Mouse (Mus musculus) neural tube, embryonic 14.5 days (tissue): Measurements from ENCODE around the gene Pcnt. TPM values are rescaled to one million over a fixed set of nuclear protein-coding genes. Genes with fewer than 3 reads are reported as not detected.

Source experiments
- ATAC-seq: fragments of 200-750 bp; cut with Nextera tagmentation; 2 replicates; pipeline ENCODE4 v1.8.0; 2017; ENCODE audit warnings: low read depth, mild to moderate bottlenecking, moderate TSS enrichment, moderate library complexity
- H3K27ac ChIP-seq: fragments of 300-500 bp; sonication (generic); 2 replicates; pipeline ENCODE4 v1.5.1; 2014; ENCODE audit warnings: low read depth, mild to moderate bottlenecking, control low read depth, low read length, moderate library complexity, mixed read lengths
- H3K27me3 ChIP-seq: fragments of 300-500 bp; sonication (generic); 2 replicates; pipeline ENCODE4 v1.6.1; 2014; ENCODE audit warnings: low read length; ENCODE audit not compliant: control insufficient read depth, insufficient read depth
- H3K36me3 ChIP-seq: fragments of 300-500 bp; sonication (generic); 2 replicates; pipeline ENCODE4 v1.6.1; 2014; ENCODE audit warnings: low read length, mixed read lengths; ENCODE audit not compliant: control insufficient read depth, insufficient read depth
- H3K4me1 ChIP-seq: fragments of 300-500 bp; sonication (generic); 2 replicates; pipeline ENCODE4 v1.6.1; 2014; ENCODE audit warnings: low read length; ENCODE audit not compliant: control insufficient read depth, insufficient read depth
- H3K4me2 ChIP-seq: fragments of 300-500 bp; sonication (generic); 2 replicates; pipeline ENCODE4 v1.6.1; 2014; ENCODE audit warnings: mild to moderate bottlenecking, low read depth, low read length, control low read depth
- H3K4me3 ChIP-seq: fragments of 300-500 bp; sonication (generic); 2 replicates; pipeline ENCODE4 v1.5.1; 2014; ENCODE audit warnings: low read depth, low read length, control low read depth, mixed read lengths
- H3K9ac ChIP-seq: fragments of 300-500 bp; sonication (generic); replicated peaks from 2 replicates; pipeline ENCODE4 v1.6.1; 2014; ENCODE audit warnings: low read depth, mild to moderate bottlenecking, control low read depth, low read length, mixed read lengths
- H3K9me3 ChIP-seq: fragments of 300-500 bp; sonication (generic); 2 replicates; pipeline ENCODE4 v1.6.1; 2016; ENCODE audit warnings: low read length; ENCODE audit not compliant: control insufficient read depth
- WGBS: fragments of 180-500 bp; shearing (Covaris S2); extraction: QIAGEN DNeasy Blood & Tissue Kit; methylation state at CpG from one replicate; pipeline ENCODE4 v1.1.7; 2014; 5-methylcytosine and 5-hydroxymethylcytosine counted together
- polyA plus RNA-seq: library from polyadenylated mRNA; unstranded; fragments of >200 nt; fragmentation: Nextera tagmentation; extraction: Ambion mirVana; gene quantifications from 2 replicates; pipeline ENCODE4 v1.2.1, GENCODE M21; 2014

Gene Pcnt
- 6.9 and 8.2 TPM in 2 replicates for polyA plus RNA-seq

- Histone ChIP-seq H3K4me1 (peaks cover 7% of the 10 kb centered on the region), H3K9me3 (no peaks in the 10 kb centered on the region), H3K36me3 (peaks cover 6% of the 10 kb centered on the region; the same call in 1 of the 2 replicates), H3K4me2 (peak within 1 kb of the TSS; percentile 84), H3K27me3 (no peaks in the 10 kb centered on the region), H3K27ac (peak within 1 kb of the TSS; percentile 94), H3K4me3 (peak within 1 kb of the TSS; percentile 92), H3K9ac (peak within 1 kb of the TSS; percentile 86)
- 1% methylated on average over 69 of the region's 78 CpGs for WGBS
- ATAC-seq: peak; percentile 99
These were observed at the start of gene Pcnt for GRCm38 (mm10) chr10:76442178-76443088. Gene Pcnt (minus strand): TSS chr10:76442786.

DNA sequence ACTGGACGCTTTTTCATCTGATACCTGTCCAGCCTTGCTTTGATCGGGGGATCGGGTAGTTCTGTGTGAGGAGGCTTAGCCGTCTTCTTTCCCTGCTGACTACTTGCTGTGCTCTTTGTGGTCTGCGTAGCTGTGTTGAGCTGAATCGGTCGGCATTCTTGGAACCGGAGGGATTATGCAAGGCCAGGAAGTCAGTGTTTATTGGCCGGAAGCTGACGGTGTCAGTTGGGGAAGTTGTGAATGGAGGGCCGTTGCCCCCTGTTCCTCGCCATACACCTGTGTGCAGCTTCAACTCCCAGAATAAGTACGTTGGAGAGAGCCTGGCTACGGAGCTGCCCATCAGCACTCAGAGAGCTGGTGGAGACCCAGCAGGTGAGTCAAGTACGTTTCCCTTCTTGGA lies 46.6 kb upstream of the Pcnt start:
- ATAC-seq: no peak
- Histone ChIP-seq H3K4me3 (no peak overlapping the region), H3K9me3 (no peaks in the 10 kb centered on the region), H3K4me2 (no peak overlapping the region), H3K36me3 (peaks cover 72% of the 10 kb centered on the region), H3K27me3 (no peaks in the 10 kb centered on the region), H3K4me1 (no peaks in the 10 kb centered on the region), H3K27ac (no peak overlapping the region), H3K9ac (no peak overlapping the region)
- 95% methylated on average over 15 of the region's 15 CpGs for WGBS

DNA sequence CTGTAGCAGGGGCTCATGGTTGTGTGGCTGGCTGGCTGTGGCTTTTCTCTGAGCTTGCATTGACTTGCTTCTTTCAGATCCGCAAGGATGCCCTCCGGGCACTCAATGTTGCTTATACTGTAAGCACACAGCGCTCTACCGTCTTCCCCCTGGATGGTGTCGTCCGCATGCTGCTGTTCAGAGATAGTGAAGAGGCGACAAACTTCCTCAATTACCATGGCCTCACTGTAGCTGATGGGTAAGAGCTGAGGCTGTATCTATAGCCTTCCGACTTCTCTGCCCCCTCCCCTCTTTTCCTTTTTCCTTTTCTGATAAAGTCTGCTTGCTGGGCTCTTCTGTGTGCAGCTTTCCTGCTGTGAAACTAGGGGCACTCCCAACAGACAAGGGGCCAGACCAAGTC lies 45.7 kb upstream of the Pcnt start:
- Histone ChIP-seq H3K36me3 (peaks cover 71% of the 10 kb centered on the region), H3K4me3 (no peak overlapping the region), H3K9me3 (no peaks in the 10 kb centered on the region), H3K4me2 (no peak overlapping the region), H3K4me1 (no peaks in the 10 kb centered on the region), H3K27ac (no peak overlapping the region), H3K27me3 (no peaks in the 10 kb centered on the region), H3K9ac (no peak overlapping the region)
- WGBS: 97% methylated on average over 8 of the region's 8 CpGs
- no peak for ATAC-seq

GRCm38 (mm10) chr10:76486302-76486701 lies 43.7 kb upstream of the Pcnt start:
- H3K4me1 ChIP-seq: no peaks in the 10 kb centered on the region
- peaks cover 81% of the 10 kb centered on the region for H3K36me3 ChIP-seq
- no peak overlapping the region for H3K4me3 ChIP-seq
- ATAC-seq: no peak
- no peak overlapping the region for H3K27ac ChIP-seq
- no peak overlapping the region for H3K9ac ChIP-seq
- 100% methylated on average over 2 of the region's 2 CpGs for WGBS
- no peak overlapping the region for H3K4me2 ChIP-seq
- no peaks in the 10 kb centered on the region for H3K27me3 ChIP-seq
- no peaks in the 10 kb centered on the region for H3K9me3 ChIP-seq

DNA sequence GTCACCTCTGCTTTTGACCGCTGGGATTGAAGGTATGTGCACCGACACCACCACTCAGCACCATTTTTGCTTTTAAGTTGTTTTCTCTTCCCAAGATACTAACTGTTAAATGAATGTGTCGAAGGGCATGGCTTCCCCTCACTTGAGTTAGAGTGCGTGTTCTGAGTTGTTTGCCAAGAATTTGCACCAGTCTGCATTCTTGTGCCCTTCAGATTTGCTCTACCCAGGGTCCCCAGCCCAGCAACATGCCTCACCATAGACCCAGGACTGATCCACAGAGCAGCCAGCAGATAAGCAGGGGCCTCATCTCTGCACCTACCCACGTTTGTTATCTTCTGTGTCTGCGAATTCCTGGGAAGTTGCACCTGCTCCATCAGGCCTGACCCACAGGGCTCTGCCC lies 38.9 kb upstream of the Pcnt start:
- Histone ChIP-seq H3K4me1 (no peaks in the 10 kb centered on the region), H3K36me3 (peaks cover 85% of the 10 kb centered on the region), H3K4me3 (no peak overlapping the region), H3K9ac (no peak overlapping the region), H3K4me2 (no peak overlapping the region), H3K9me3 (no peaks in the 10 kb centered on the region), H3K27me3 (no peaks in the 10 kb centered on the region), H3K27ac (no peak overlapping the region)
- 95% methylated on average over 6 of the region's 6 CpGs for WGBS
- ATAC-seq: no peak

DNA sequence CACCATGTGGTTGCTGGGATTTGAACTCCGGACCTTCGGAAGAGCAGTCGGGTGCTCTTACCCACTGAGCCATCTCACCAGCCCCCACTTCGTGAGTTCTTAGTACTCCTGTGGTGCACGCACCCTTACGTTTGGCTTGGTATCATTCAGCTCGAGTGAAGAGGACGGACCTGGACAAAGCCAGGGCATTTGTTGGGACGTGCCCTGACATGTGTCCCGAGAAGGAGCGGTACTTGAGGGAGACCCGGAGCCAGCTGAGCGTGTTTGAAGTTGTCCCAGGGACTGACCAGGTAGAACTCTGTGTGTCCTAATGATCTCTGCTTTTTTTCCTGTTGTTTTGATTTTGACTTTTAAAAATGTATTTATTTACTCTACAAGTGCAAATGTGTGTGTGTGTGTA lies 38.3 kb upstream of the Pcnt start:
- Histone ChIP-seq H3K9me3 (no peaks in the 10 kb centered on the region), H3K27ac (no peak overlapping the region), H3K4me1 (no peaks in the 10 kb centered on the region), H3K27me3 (no peaks in the 10 kb centered on the region), H3K4me3 (no peak overlapping the region), H3K9ac (no peak overlapping the region), H3K36me3 (peaks cover 85% of the 10 kb centered on the region), H3K4me2 (no peak overlapping the region)
- ATAC-seq: no peak
- 93% methylated on average over 13 of the region's 13 CpGs for WGBS

GRCm38 (mm10) chr10:76473759-76474158 lies 31.2 kb upstream of the Pcnt start:
- Histone ChIP-seq H3K27me3 (no peaks in the 10 kb centered on the region), H3K4me1 (peaks cover 12% of the 10 kb centered on the region), H3K9me3 (no peaks in the 10 kb centered on the region), H3K27ac (no peak overlapping the region), H3K4me3 (no peak overlapping the region), H3K4me2 (no peak overlapping the region), H3K9ac (no peak overlapping the region; the same call in 1 of the 2 replicates), H3K36me3 (peaks cover 60% of the 10 kb centered on the region)
- ATAC-seq: no peak
- WGBS: 94% methylated on average over 5 of the region's 5 CpGs

- Histone ChIP-seq H3K27me3 (no peaks in the 10 kb centered on the region), H3K9ac (peak within 1 kb of the TSS; percentile 72), H3K9me3 (no peaks in the 10 kb centered on the region), H3K4me2 (peak within 1 kb of the TSS; percentile 49), H3K36me3 (peaks cover 20% of the 10 kb centered on the region), H3K27ac (peak within 1 kb of the TSS; percentile 81), H3K4me1 (peaks cover 14% of the 10 kb centered on the region), H3K4me3 (peak within 1 kb of the TSS; percentile 69)
- ATAC-seq: peak; percentile 98
- 1% methylated on average over 55 of the region's 55 CpGs for WGBS
These were observed 25.9 kb upstream of the Pcnt start, which contains the start of the genes Mcm3ap and Ybey for GRCm38 (mm10) chr10:76468203-76469162. Gene Mcm3ap (plus strand): TSS chr10:76468927. Gene Ybey (minus strand): TSS chr10:76469114.
